Mouse (Mus musculus) heart, postnatal 0 days (tissue): ENCODE data around the gene Acbd3.

ENCODE experiments used
- CTCF ChIP-seq: IDR thresholded peaks from 2 replicates; pipeline ENCODE4 v1.5.1; 2016; ENCODE audit warnings: antibody characterized with exemption, control low read depth, low read depth
- EP300 ChIP-seq: IDR thresholded peaks from 2 replicates; pipeline ENCODE4 v1.6.1; 2016; ENCODE audit warnings: antibody characterized with exemption, low read depth

DNA sequence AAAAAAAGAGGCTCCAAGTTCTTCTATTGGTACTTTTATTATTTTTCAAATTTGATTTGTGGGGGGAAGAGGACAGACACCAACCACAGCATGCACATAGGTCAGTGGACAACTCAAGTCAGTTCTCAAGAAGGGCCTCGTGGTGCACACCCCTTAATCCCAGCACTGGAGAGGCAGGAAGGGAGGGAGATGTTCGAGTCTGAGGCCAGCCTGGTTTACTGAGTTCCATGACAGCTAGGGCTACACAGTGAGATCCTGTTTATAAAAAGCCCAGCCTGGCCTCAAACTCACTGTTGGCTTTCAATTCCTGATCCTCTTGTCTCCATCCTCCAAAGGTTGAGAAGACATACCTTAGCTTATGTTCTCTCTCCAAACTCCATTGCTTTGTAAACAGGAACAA, 75.0 kb downstream of the Acbd3 start:
- TF ChIP-seq CTCF = no peak
- no peak for TF ChIP-seq EP300
